Mouse (Mus musculus) C2C12 (cell line): ENCODE results near the gene Krt26. TPM values are rescaled to one million over a fixed set of nuclear protein-coding genes. Genes with fewer than 3 reads are reported as not detected.
A peak's percentile ranks its signal among the peaks of the same experiment; 100 is the strongest.

Experiments used
- H3K27me3 ChIP-seq: one replicate; pipeline ENCODE4 v1.6.1; 2011; ENCODE audit not compliant: control insufficient read depth, insufficient read depth, insufficient read length
- H3K36me3 ChIP-seq: one replicate; pipeline ENCODE4 v1.6.1; 2011; ENCODE audit not compliant: control insufficient read depth, insufficient read depth
- H3K4me3 ChIP-seq: one replicate; pipeline ENCODE4 v1.5.1; 2011; ENCODE audit warnings: mild to moderate bottlenecking, control low read depth; ENCODE audit not compliant: poor library complexity, insufficient read depth, severe bottlenecking
- H3K79me2 ChIP-seq: one replicate; pipeline ENCODE4 v1.6.1; 2011; ENCODE audit not compliant: control insufficient read depth, insufficient read depth
- H3K79me3 ChIP-seq: one replicate; pipeline ENCODE4 v1.6.1; 2011; ENCODE audit warnings: low read depth, control low read depth
- H3ac ChIP-seq: one replicate; pipeline ENCODE3; 2011; ENCODE audit warnings: low read depth; ENCODE audit not compliant: control insufficient read depth, insufficient read length
- CEBPB ChIP-seq: IDR thresholded peaks from one replicate; pipeline ENCODE4 v1.6.1; 2011; ENCODE audit warnings: low read depth, mild to moderate bottlenecking, control low read depth, moderate library complexity
- CTCF ChIP-seq: IDR thresholded peaks from one replicate; pipeline ENCODE4 v1.5.1; 2011; ENCODE audit not compliant: control insufficient read depth, insufficient read depth, insufficient read length
- FOSL1 ChIP-seq: IDR thresholded peaks from one replicate; pipeline ENCODE4 v1.8.0; 2011; ENCODE audit warnings: mild to moderate bottlenecking, low read length; ENCODE audit not compliant: poor library complexity, insufficient read depth, severe bottlenecking
- MAX ChIP-seq: IDR thresholded peaks from one replicate; pipeline ENCODE4 v1.6.1; 2011; ENCODE audit warnings: mild to moderate bottlenecking, control low read depth
- MYOD1 ChIP-seq: IDR thresholded peaks from one replicate; pipeline ENCODE4 v1.6.1; 2011; ENCODE audit warnings: low read depth; ENCODE audit not compliant: control insufficient read depth, insufficient read length
- MYOG ChIP-seq: IDR thresholded peaks from one replicate; pipeline ENCODE4 v1.6.1; 2011; ENCODE audit not compliant: control insufficient read depth, insufficient read length; ENCODE audit errors: extremely low read depth
- USF1 ChIP-seq: IDR thresholded peaks from one replicate; pipeline ENCODE4 v1.6.1; 2011; ENCODE audit warnings: low read depth, mild to moderate bottlenecking, control low read depth, moderate library complexity
- polyA plus RNA-seq: library from polyadenylated mRNA; unstranded; fragments of >200 nt; fragmentation: generic; extraction: Trizol; gene quantifications from one replicate; pipeline ENCODE4 v1.2.1, GENCODE M21; 2012; ENCODE audit warnings: missing spikeins

The Krt26 gene
- polyA plus RNA-seq, 1 experiment = not detected

DNA sequence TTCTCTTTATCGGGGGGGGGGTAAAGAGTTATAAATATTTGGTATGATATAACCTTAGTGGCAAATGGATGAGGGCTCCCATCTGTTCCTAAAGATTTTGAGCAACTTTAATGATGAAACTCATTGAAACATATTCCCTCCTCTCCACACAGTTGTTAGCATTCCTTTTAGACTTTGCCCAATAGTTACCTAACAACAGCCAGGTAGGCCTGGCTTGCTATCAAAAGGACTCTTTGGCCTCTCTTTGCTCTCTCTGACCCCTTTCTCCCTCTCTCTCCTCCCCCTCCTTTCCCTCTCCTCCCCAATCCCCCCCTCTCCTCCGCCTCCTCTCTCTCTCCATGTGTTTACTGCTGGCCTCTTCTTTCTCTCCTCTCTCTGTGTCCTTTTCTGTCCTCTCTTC, 23.2 kb downstream of the Krt26 start:
- no peaks in the 10 kb centered on the region for H3K79me3 ChIP-seq
- H3ac ChIP-seq = no peak overlapping the region
- H3K4me3 ChIP-seq = no peak overlapping the region
- TF ChIP-seq FOSL1 (no peak), MYOG (no peak), CTCF (no peak), USF1 (no peak), CEBPB (no peak), MYOD1 (no peak)
- H3K36me3 ChIP-seq = no peaks in the 10 kb centered on the region
- peaks cover 39% of the 10 kb centered on the region for H3K27me3 ChIP-seq
- H3K79me2 ChIP-seq = no peaks in the 10 kb centered on the region

DNA sequence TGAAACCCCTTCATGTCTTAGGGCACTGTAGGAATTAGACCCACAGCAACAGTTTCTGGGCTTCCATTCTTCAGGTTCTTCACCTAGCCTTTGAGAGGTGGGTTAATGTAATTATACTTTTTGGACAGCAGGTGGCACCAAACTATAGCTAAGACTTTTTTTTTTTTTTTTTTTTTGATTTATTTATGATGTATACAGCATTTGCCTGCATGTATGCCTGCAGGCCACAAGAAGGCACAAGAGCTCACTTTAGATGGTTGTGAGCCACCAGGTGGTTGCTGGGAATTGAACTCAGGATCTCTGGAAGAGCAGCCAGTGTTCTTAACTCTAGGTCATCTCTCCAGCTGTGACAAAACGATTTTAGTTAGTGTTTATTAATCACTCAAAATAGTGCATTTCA, 26.9 kb downstream of the Krt26 start:
- no peaks in the 10 kb centered on the region for H3K79me3 ChIP-seq
- no peak overlapping the region for H3K4me3 ChIP-seq
- H3K36me3 ChIP-seq = no peaks in the 10 kb centered on the region
- no peaks in the 10 kb centered on the region for H3K79me2 ChIP-seq
- no peak overlapping the region for H3ac ChIP-seq
- TF ChIP-seq MYOD1 = no peak
- TF ChIP-seq USF1 = no peak
- no peak for TF ChIP-seq CEBPB
- TF ChIP-seq MYOG = no peak
- peaks cover 11% of the 10 kb centered on the region for H3K27me3 ChIP-seq

- Histone ChIP-seq H3K79me3 (no peaks in the 10 kb centered on the region), H3K27me3 (no peaks in the 10 kb centered on the region), H3K36me3 (no peaks in the 10 kb centered on the region), H3K79me2 (no peaks in the 10 kb centered on the region), H3K4me3 (no peak overlapping the region), H3ac (no peak overlapping the region)
- TF ChIP-seq USF1 = no peak
- no peak for TF ChIP-seq MYOG
- no peak for TF ChIP-seq CEBPB
- TF ChIP-seq CTCF = peak; percentile 6
Observed at GRCm38 (mm10) chr11:99307579-99307978, 30.2 kb downstream of the Krt26 start.

- TF ChIP-seq CTCF = no peak
- no peak for TF ChIP-seq FOSL1
- Histone ChIP-seq H3K79me3 (no peaks in the 10 kb centered on the region), H3K4me3 (no peak overlapping the region), H3K36me3 (no peaks in the 10 kb centered on the region), H3ac (no peak overlapping the region), H3K27me3 (peaks cover 13% of the 10 kb centered on the region), H3K79me2 (no peaks in the 10 kb centered on the region)
Observed at GRCm38 (mm10) chr11:99295039-99295438, 42.7 kb downstream of the Krt26 start.

- H3ac ChIP-seq = no peak overlapping the region
- no peaks in the 10 kb centered on the region for H3K36me3 ChIP-seq
- H3K79me3 ChIP-seq = no peaks in the 10 kb centered on the region
- peaks cover 13% of the 10 kb centered on the region for H3K27me3 ChIP-seq
- no peak overlapping the region for H3K4me3 ChIP-seq
- H3K79me2 ChIP-seq = no peaks in the 10 kb centered on the region
- TF ChIP-seq USF1 (no peak), FOSL1 (no peak), MYOG (no peak), CEBPB (no peak), MAX (no peak), CTCF (no peak), MYOD1 (no peak)
Observed at GRCm38 (mm10) chr11:99292846-99293245, 44.9 kb downstream of the Krt26 start.

GRCm38 (mm10) chr11:99284833-99285312, 52.9 kb downstream of the Krt26 start, which contains the start of gene Krt24:
TSS of gene Krt24 (minus strand) at chr11:99285262.
- H3K27me3 ChIP-seq = peaks cover 57% of the 10 kb centered on the region
- no peaks in the 10 kb centered on the region for H3K79me2 ChIP-seq
- no peaks in the 10 kb centered on the region for H3K36me3 ChIP-seq
- H3K4me3 ChIP-seq = no peak within 1 kb of the TSS
- no peak within 1 kb of the TSS for H3ac ChIP-seq
- H3K79me3 ChIP-seq = no peaks in the 10 kb centered on the region
- TF ChIP-seq MAX (no peak), USF1 (no peak), CEBPB (no peak), FOSL1 (no peak), MYOG (no peak), CTCF (no peak), MYOD1 (no peak)
